Mouse (Mus musculus) heart, adult 2 months (tissue): ENCODE results near the gene Gm20431. TPM values are rescaled to one million over a fixed set of nuclear protein-coding genes. Genes with fewer than 3 reads are reported as not detected.

Source experiments
- DNase-seq, 2 experiments: peaks; one replicate each; pipeline ENCODE4 v3.0.0; 2021
- H3K27ac ChIP-seq: fragments of 200-600 bp; 2 replicates; pipeline ENCODE4 v1.8.1; 2022
- H3K27me3 ChIP-seq: fragments of 200-500 bp; 2 replicates; pipeline ENCODE4 v1.6.1; 2012; ENCODE audit warnings: mild to moderate bottlenecking, low read length, inconsistent platforms, mixed read lengths; ENCODE audit not compliant: control insufficient read depth, insufficient read depth
- H3K36me3 ChIP-seq: fragments of 200-500 bp; 2 replicates; pipeline ENCODE4 v1.6.1; 2012; ENCODE audit warnings: low read length, inconsistent platforms; ENCODE audit not compliant: control insufficient read depth, insufficient read depth
- H3K4me1 ChIP-seq: fragments of 200-500 bp; 2 replicates; pipeline ENCODE4 v1.6.1; 2011; ENCODE audit warnings: low read length; ENCODE audit not compliant: control insufficient read depth, insufficient read depth
- H3K4me3 ChIP-seq: fragments of 200-600 bp; 2 replicates; pipeline ENCODE4 v1.8.1; 2022
- H3K79me2 ChIP-seq: fragments of 200-500 bp; replicated peaks from 2 replicates; pipeline ENCODE4 v1.6.1; 2012; ENCODE audit warnings: mild to moderate bottlenecking, inconsistent platforms, low read length, moderate library complexity, mixed read lengths; ENCODE audit not compliant: control insufficient read depth, insufficient read depth
- H3K9ac ChIP-seq: fragments of 200-500 bp; 2 replicates; pipeline ENCODE4 v1.6.1; 2012; ENCODE audit warnings: low read depth, mild to moderate bottlenecking, control low read depth, inconsistent platforms, low read length, mixed read lengths
- CTCF ChIP-seq: fragments of 200-600 bp; IDR thresholded peaks from 2 replicates; pipeline ENCODE4 v1.8.1; 2022; ENCODE audit warnings: antibody characterized with exemption, mild to moderate bottlenecking, moderate library complexity
- EP300 ChIP-seq: fragments of 200-500 bp; IDR thresholded peaks from 2 replicates; pipeline ENCODE4 v1.6.1; 2011; ENCODE audit warnings: low read depth, low read length, control low read depth; ENCODE audit not compliant: insufficient read depth
- POLR2A ChIP-seq: fragments of 200-500 bp; IDR thresholded peaks from 2 replicates; pipeline ENCODE4 v1.6.1; 2011; ENCODE audit warnings: mild to moderate bottlenecking, low read depth, low read length, control low read depth; ENCODE audit not compliant: insufficient read depth
- WGBS: fragments of 180-500 bp; shearing (Covaris S2); methylation state at CpG from one replicate; pipeline ENCODE4 v1.1.7; 2018; 5-methylcytosine and 5-hydroxymethylcytosine counted together
- intact Hi-C: fragments of 180-260 bp; cut with DNase I; formaldehyde crosslinking; loops from one replicate; pipeline ENCODE4 v1.15.1; 2025
- polyA plus RNA-seq: library from polyadenylated mRNA; depleted of rRNA; stranded (reverse); fragments of >200 nt; gene quantifications from 2 replicates; pipeline ENCODE4 v1.2.3, GENCODE M21; 2012
- total RNA-seq, 2 experiments: library from RNA; stranded (reverse); gene quantifications; 2 replicates each; pipeline ENCODE4 v1.2.3; 2021

Gene Gm20431
- total and polyA plus RNA-seq, 3 experiments, result 15.6 to 21.0 (median 16.5) TPM

- Histone ChIP-seq H3K36me3 (no peaks in the 10 kb centered on the region), H3K79me2 (peaks cover 4% of the 10 kb centered on the region), H3K4me3 (no peak overlapping the region), H3K4me1 (no peaks in the 10 kb centered on the region), H3K27me3 (no peaks in the 10 kb centered on the region), H3K9ac (no peak overlapping the region), H3K27ac (no peak overlapping the region)
- no peak for DNase-seq
- WGBS, result 93% methylated on average over 14 of the region's 14 CpGs
- intact Hi-C loops, result no loop called here
- TF ChIP-seq POLR2A, result no peak
- TF ChIP-seq CTCF, result no peak
- TF ChIP-seq EP300, result no peak
Measured at GRCm38 (mm10) chr2:167612122-167612521, 49.2 kb downstream of the Gm20431 start.

GRCm38 (mm10) chr2:167611287-167611686 lies 50.0 kb downstream of the Gm20431 start:
- TF ChIP-seq EP300 (no peak), CTCF (peak; percentile 29), POLR2A (no peak)
- Histone ChIP-seq H3K79me2 (peaks cover 2% of the 10 kb centered on the region; the same call in 1 of the 2 replicates), H3K4me1 (no peaks in the 10 kb centered on the region), H3K36me3 (no peaks in the 10 kb centered on the region), H3K27me3 (no peaks in the 10 kb centered on the region), H3K27ac (no peak overlapping the region), H3K9ac (no peak overlapping the region), H3K4me3 (no peak overlapping the region)
- intact Hi-C loops, result no loop called here
- 87% methylated on average over 10 of the region's 10 CpGs for WGBS
- no peak for DNase-seq

- H3K4me3 ChIP-seq, result no peak overlapping the region
- WGBS, result 64% methylated on average over 4 of the region's 4 CpGs
- no peaks in the 10 kb centered on the region for H3K27me3 ChIP-seq
- peaks cover 1% of the 10 kb centered on the region for H3K4me1 ChIP-seq
- H3K27ac ChIP-seq, result no peak overlapping the region
- H3K79me2 ChIP-seq, result no peaks in the 10 kb centered on the region
- DNase-seq, result no peak
- no peaks in the 10 kb centered on the region for H3K36me3 ChIP-seq
- intact Hi-C loops, result no loop called here
- TF ChIP-seq EP300 (no peak), CTCF (no peak)
- no peak overlapping the region for H3K9ac ChIP-seq
Measured at GRCm38 (mm10) chr2:167606745-167607123, 54.6 kb downstream of the Gm20431 start.

- no peak overlapping the region for H3K27ac ChIP-seq
- no peak for DNase-seq
- H3K27me3 ChIP-seq, result no peaks in the 10 kb centered on the region
- peaks cover 3% of the 10 kb centered on the region for H3K4me1 ChIP-seq
- H3K36me3 ChIP-seq, result no peaks in the 10 kb centered on the region
- intact Hi-C loops, result loop anchor here (1.0 kb wide), 2 partner anchors 69 to 74 kb away; no protein-coding TSS in a partner anchor
- no peaks in the 10 kb centered on the region for H3K79me2 ChIP-seq
- H3K9ac ChIP-seq, result no peak overlapping the region
- TF ChIP-seq POLR2A, result no peak
- no peak for TF ChIP-seq EP300
- no peak for TF ChIP-seq CTCF
- WGBS, result 72% methylated on average over 17 of the region's 17 CpGs
- no peak overlapping the region for H3K4me3 ChIP-seq
Measured at GRCm38 (mm10) chr2:167605817-167606744, 55.2 kb downstream of the Gm20431 start.

- Histone ChIP-seq H3K27me3 (no peaks in the 10 kb centered on the region), H3K4me1 (peaks cover 3% of the 10 kb centered on the region), H3K4me3 (no peak overlapping the region), H3K27ac (no peak overlapping the region), H3K9ac (no peak overlapping the region), H3K36me3 (no peaks in the 10 kb centered on the region), H3K79me2 (no peaks in the 10 kb centered on the region)
- peak; percentile 88 to 93 for DNase-seq
- intact Hi-C loops, result loop anchor here (1.0 kb wide), 2 partner anchors 68 to 73 kb away; no protein-coding TSS in a partner anchor
- TF ChIP-seq POLR2A (peak; percentile 34; the same call in 1 of the 2 replicates), CTCF (peak; percentile 95), EP300 (peak; percentile 99)
- 31% methylated on average over 11 of the region's 11 CpGs for WGBS
Measured at GRCm38 (mm10) chr2:167605178-167605794, 56.0 kb downstream of the Gm20431 start.

GRCm38 (mm10) chr2:167602978-167603377 lies 58.3 kb downstream of the Gm20431 start:
- DNase-seq, result peak; percentile 42 to 48
- H3K4me1 ChIP-seq, result peaks cover 3% of the 10 kb centered on the region
- no peaks in the 10 kb centered on the region for H3K27me3 ChIP-seq
- H3K4me3 ChIP-seq, result no peak overlapping the region
- H3K9ac ChIP-seq, result no peak overlapping the region
- H3K79me2 ChIP-seq, result no peaks in the 10 kb centered on the region
- no peak overlapping the region for H3K27ac ChIP-seq
- no peaks in the 10 kb centered on the region for H3K36me3 ChIP-seq
- intact Hi-C loops, result no loop called here
- WGBS, result 72% methylated on average over 5 of the region's 5 CpGs
- peak; percentile 51 for TF ChIP-seq CTCF
- TF ChIP-seq EP300, result no peak
